Mouse (Mus musculus) thymus, adult 2 months (tissue): ENCODE measurements at regions not wholly inside any gene's neighbourhood (a gene's known extent, or its start where the extent isn't known, plus 50 kb on each side); places are given as distances from the start of the nearest gene placed in this dataset.

Experiments used
- CTCF ChIP-seq: fragments of 200-500 bp; IDR thresholded peaks from 2 replicates; pipeline ENCODE4 v1.5.1; 2012; ENCODE audit warnings: mild to moderate bottlenecking, control low read depth, low read length, moderate library complexity, borderline replicate concordance; ENCODE audit not compliant: control insufficient read depth, poor library complexity, insufficient read depth; ENCODE audit errors: extremely low read depth
- POLR2A ChIP-seq: fragments of 200-500 bp; IDR thresholded peaks from 2 replicates; pipeline ENCODE4 v1.6.1; 2012; ENCODE audit warnings: mild to moderate bottlenecking, low read length, control low read depth, moderate library complexity; ENCODE audit not compliant: control insufficient read depth, poor library complexity, insufficient read depth; ENCODE audit errors: extremely low read depth

DNA sequence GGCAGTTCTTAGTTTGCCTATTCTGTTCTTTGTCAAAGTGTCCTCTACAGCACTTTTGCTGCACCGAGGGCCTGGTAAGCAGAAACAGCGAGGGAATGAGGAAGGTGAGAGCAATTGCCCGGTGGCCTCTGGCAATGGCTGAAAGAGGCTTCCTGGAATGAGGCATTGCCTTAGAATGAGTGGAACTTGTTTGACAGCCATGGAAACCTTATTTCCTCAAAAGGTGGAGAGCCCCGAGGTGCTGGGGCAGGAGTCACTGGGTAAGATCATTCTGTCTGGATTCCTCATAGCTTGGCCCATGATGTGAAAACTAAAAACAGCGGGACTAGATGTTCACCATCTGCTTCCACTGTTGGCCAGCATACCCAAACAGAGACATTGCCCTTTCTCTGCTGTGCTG lies 223.8 kb upstream of the Npvf start:
- TF ChIP-seq CTCF (no peak), POLR2A (no peak)
